Mouse (Mus musculus) hindbrain, embryonic 14.5 days (tissue): ENCODE results near the gene Lcn10. TPM values are rescaled to one million over a fixed set of nuclear protein-coding genes. Genes with fewer than 3 reads are reported as not detected.

Experiments
- ATAC-seq: fragments of 200-750 bp; cut with Nextera tagmentation; 2 replicates; pipeline ENCODE4 v1.8.0; 2017; ENCODE audit warnings: moderate number of reproducible peaks, mild to moderate bottlenecking, moderate TSS enrichment, moderate library complexity; ENCODE audit not compliant: low FRiP score
- DNase-seq: peaks from one replicate; pipeline ENCODE4 v3.0.0-alpha.2; 2015; ENCODE audit warnings: low spot score
- H3K27ac ChIP-seq: fragments of 300-500 bp; sonication (generic); 2 replicates; pipeline ENCODE4 v1.5.1; 2014; ENCODE audit warnings: mild to moderate bottlenecking, moderate library complexity
- H3K27me3 ChIP-seq: fragments of 300-500 bp; sonication (generic); 2 replicates; pipeline ENCODE4 v1.6.1; 2014; ENCODE audit warnings: mild to moderate bottlenecking, low read length, mixed read lengths; ENCODE audit not compliant: control insufficient read depth, insufficient read depth
- H3K36me3 ChIP-seq: fragments of 300-500 bp; sonication (generic); replicated peaks from 2 replicates; pipeline ENCODE4 v1.6.1; 2014; ENCODE audit not compliant: control insufficient read depth, insufficient read depth
- H3K4me1 ChIP-seq: fragments of 300-500 bp; sonication (generic); replicated peaks from 2 replicates; pipeline ENCODE4 v1.6.1; 2014; ENCODE audit warnings: antibody characterized with exemption, low read length, mixed read lengths; ENCODE audit not compliant: control insufficient read depth, insufficient read depth
- H3K4me2 ChIP-seq: fragments of 300-500 bp; sonication (generic); replicated peaks from 2 replicates; pipeline ENCODE4 v1.6.1; 2014; ENCODE audit warnings: mild to moderate bottlenecking, moderate library complexity
- H3K4me3 ChIP-seq: fragments of 300-500 bp; sonication (generic); replicated peaks from 2 replicates; pipeline ENCODE4 v1.5.1; 2014; ENCODE audit warnings: mild to moderate bottlenecking, low read length
- H3K9ac ChIP-seq: fragments of 300-500 bp; sonication (generic); 2 replicates; pipeline ENCODE4 v1.6.1; 2014
- H3K9me3 ChIP-seq: fragments of 300-500 bp; sonication (generic); 2 replicates; pipeline ENCODE4 v1.6.1; 2016; ENCODE audit warnings: low read length; ENCODE audit not compliant: control insufficient read depth
- WGBS: fragments of 180-500 bp; shearing (Covaris S2); extraction: QIAGEN DNeasy Blood & Tissue Kit; methylation state at CpG from one replicate; pipeline ENCODE4 v1.1.7; 2014; 5-methylcytosine and 5-hydroxymethylcytosine counted together
- polyA plus RNA-seq: library from polyadenylated mRNA; unstranded; fragments of >200 nt; fragmentation: Nextera tagmentation; extraction: Ambion mirVana; gene quantifications from 2 replicates; pipeline ENCODE4 v1.2.1, GENCODE M21; 2014

Lcn10 gene
- polyA plus RNA-seq, 1 experiment from 2014 or later: not detected

GRCm38 (mm10) chr2:25661245-25661970 is 21.1 kb upstream of the Lcn10 start:
- no peak overlapping the region for H3K27ac ChIP-seq
- 82% methylated on average over 6 of the region's 6 CpGs for WGBS
- H3K4me1 ChIP-seq: no peaks in the 10 kb centered on the region
- H3K36me3 ChIP-seq: no peaks in the 10 kb centered on the region
- ATAC-seq (no peak), DNase-seq (no peak)
- H3K9me3 ChIP-seq: no peaks in the 10 kb centered on the region
- H3K4me3 ChIP-seq: no peak overlapping the region
- no peak overlapping the region for H3K4me2 ChIP-seq
- no peak overlapping the region for H3K9ac ChIP-seq
- no peaks in the 10 kb centered on the region for H3K27me3 ChIP-seq

- H3K36me3 ChIP-seq: no peaks in the 10 kb centered on the region
- no peaks in the 10 kb centered on the region for H3K9me3 ChIP-seq
- DNase-seq (peak; percentile 44), ATAC-seq (no peak)
- no peaks in the 10 kb centered on the region for H3K4me1 ChIP-seq
- WGBS: 73% methylated on average over 1 of the region's 1 CpGs
- no peak overlapping the region for H3K4me3 ChIP-seq
- no peak overlapping the region for H3K9ac ChIP-seq
- no peak overlapping the region for H3K27ac ChIP-seq
- H3K27me3 ChIP-seq: no peaks in the 10 kb centered on the region
- H3K4me2 ChIP-seq: no peak overlapping the region
Observed at GRCm38 (mm10) chr2:25663511-25663910, 19.0 kb upstream of the Lcn10 start.

GRCm38 (mm10) chr2:25664125-25664524 is 18.4 kb upstream of the Lcn10 start:
- H3K27ac ChIP-seq: no peak overlapping the region
- ATAC-seq (no peak), DNase-seq (no peak)
- H3K4me1 ChIP-seq: no peaks in the 10 kb centered on the region
- WGBS: 83% methylated on average over 5 of the region's 5 CpGs
- H3K9ac ChIP-seq: no peak overlapping the region
- no peaks in the 10 kb centered on the region for H3K36me3 ChIP-seq
- H3K27me3 ChIP-seq: no peaks in the 10 kb centered on the region
- no peaks in the 10 kb centered on the region for H3K9me3 ChIP-seq
- no peak overlapping the region for H3K4me3 ChIP-seq
- no peak overlapping the region for H3K4me2 ChIP-seq

GRCm38 (mm10) chr2:25666516-25666915 is 16.0 kb upstream of the Lcn10 start:
- H3K27ac ChIP-seq: no peak overlapping the region
- ATAC-seq (no peak), DNase-seq (no peak)
- H3K36me3 ChIP-seq: no peaks in the 10 kb centered on the region
- H3K4me2 ChIP-seq: no peak overlapping the region
- H3K4me3 ChIP-seq: no peak overlapping the region
- no peaks in the 10 kb centered on the region for H3K4me1 ChIP-seq
- H3K9me3 ChIP-seq: no peaks in the 10 kb centered on the region
- H3K9ac ChIP-seq: no peak overlapping the region
- 72% methylated on average over 1 of the region's 1 CpGs for WGBS
- no peaks in the 10 kb centered on the region for H3K27me3 ChIP-seq

GRCm38 (mm10) chr2:25676486-25676885 is 6.0 kb upstream of the Lcn10 start, which contains the start of gene Lcn6:
Lcn6 (plus strand) TSS chr2:25676786.
- ATAC-seq (no peak), DNase-seq (no peak)
- Histone ChIP-seq H3K9ac (no peak within 1 kb of the TSS), H3K4me2 (no peak within 1 kb of the TSS), H3K4me3 (no peak within 1 kb of the TSS), H3K36me3 (no peaks in the 10 kb centered on the region), H3K4me1 (no peaks in the 10 kb centered on the region), H3K27ac (no peak within 1 kb of the TSS), H3K9me3 (no peaks in the 10 kb centered on the region), H3K27me3 (no peaks in the 10 kb centered on the region)
- WGBS: 95% methylated on average over 3 of the region's 3 CpGs

- Histone ChIP-seq H3K9ac (no peak overlapping the region), H3K4me2 (no peak overlapping the region), H3K4me1 (no peaks in the 10 kb centered on the region), H3K4me3 (no peak overlapping the region), H3K9me3 (no peaks in the 10 kb centered on the region), H3K27ac (no peak overlapping the region), H3K36me3 (no peaks in the 10 kb centered on the region), H3K27me3 (no peaks in the 10 kb centered on the region)
- 86% methylated on average over 6 of the region's 6 CpGs for WGBS
- ATAC-seq (no peak), DNase-seq (no peak)
Observed at GRCm38 (mm10) chr2:25679559-25679958, 3.0 kb upstream of the Lcn10 start.

- Histone ChIP-seq H3K36me3 (no peaks in the 10 kb centered on the region), H3K4me3 (no peak overlapping the region), H3K27me3 (no peaks in the 10 kb centered on the region), H3K27ac (no peak overlapping the region), H3K9me3 (no peaks in the 10 kb centered on the region), H3K4me2 (no peak overlapping the region), H3K9ac (no peak overlapping the region), H3K4me1 (no peaks in the 10 kb centered on the region)
- 68% methylated on average over 4 of the region's 4 CpGs for WGBS
- DNase-seq: no peak
- no peak for ATAC-seq
Observed at GRCm38 (mm10) chr2:25686941-25687340, 4.4 kb downstream of the Lcn10 start.

- H3K4me2 ChIP-seq: no peak overlapping the region
- H3K27me3 ChIP-seq: no peaks in the 10 kb centered on the region
- H3K9ac ChIP-seq: no peak overlapping the region
- DNase-seq (peak; percentile 75), ATAC-seq (no peak)
- no peak overlapping the region for H3K4me3 ChIP-seq
- H3K9me3 ChIP-seq: no peaks in the 10 kb centered on the region
- no peaks in the 10 kb centered on the region for H3K4me1 ChIP-seq
- H3K27ac ChIP-seq: no peak overlapping the region
- no peaks in the 10 kb centered on the region for H3K36me3 ChIP-seq
Observed at GRCm38 (mm10) chr2:25694605-25695004, 12.1 kb downstream of the Lcn10 start.

GRCm38 (mm10) chr2:25696951-25697350 is 14.4 kb downstream of the Lcn10 start:
- DNase-seq: no peak
- H3K27me3 ChIP-seq: no peaks in the 10 kb centered on the region
- WGBS: 70% methylated on average over 4 of the region's 4 CpGs

GRCm38 (mm10) chr2:25698696-25699095 is 16.2 kb downstream of the Lcn10 start:
- no peak for DNase-seq
- 91% methylated on average over 2 of the region's 2 CpGs for WGBS
- ATAC-seq: no peak
- Histone ChIP-seq H3K4me2 (no peak overlapping the region), H3K9ac (no peak overlapping the region), H3K27me3 (no peaks in the 10 kb centered on the region), H3K9me3 (no peaks in the 10 kb centered on the region), H3K4me3 (no peak overlapping the region), H3K27ac (no peak overlapping the region), H3K36me3 (no peaks in the 10 kb centered on the region), H3K4me1 (no peaks in the 10 kb centered on the region)

More at GRCm38 (mm10) chr2:25696951-25697350, 14.4 kb downstream of the Lcn10 start:
- Histone ChIP-seq H3K36me3 (no peaks in the 10 kb centered on the region), H3K9me3 (no peaks in the 10 kb centered on the region), H3K4me1 (no peaks in the 10 kb centered on the region), H3K9ac (no peak overlapping the region), H3K27ac (no peak overlapping the region), H3K4me2 (no peak overlapping the region), H3K4me3 (no peak overlapping the region)
- ATAC-seq: no peak
